Mouse (Mus musculus): ENCODE measurements around the gene Wdr59.

- no peak for TF ChIP-seq POU5F1 (IDR thresholded peaks at IDR 0.05; ENCODE audit: borderline replicate concordance, low read length)
- no peak for TF ChIP-seq CTCF (conservative IDR thresholded peaks at IDR 0.05; ENCODE audit: low read length)
- no peak for TF ChIP-seq NANOG (IDR thresholded peaks at IDR 0.05; ENCODE audit: borderline replicate concordance, low read length)
Observed at GRCm38 (mm10) chr8:111417222-111417621, 104.7 kb downstream of the Wdr59 start.
